Mouse (Mus musculus): ENCODE results near the gene Nfic. TPM values are rescaled to one million over a fixed set of nuclear protein-coding genes. Genes with fewer than 3 reads are reported as not detected.
A peak's percentile ranks its signal among the peaks of the same experiment; 100 is the strongest.

Gene Nfic
- total and polyA plus RNA-seq, 3 experiments, result 2.0 to 9.7 TPM; not detected in 1

DNA sequence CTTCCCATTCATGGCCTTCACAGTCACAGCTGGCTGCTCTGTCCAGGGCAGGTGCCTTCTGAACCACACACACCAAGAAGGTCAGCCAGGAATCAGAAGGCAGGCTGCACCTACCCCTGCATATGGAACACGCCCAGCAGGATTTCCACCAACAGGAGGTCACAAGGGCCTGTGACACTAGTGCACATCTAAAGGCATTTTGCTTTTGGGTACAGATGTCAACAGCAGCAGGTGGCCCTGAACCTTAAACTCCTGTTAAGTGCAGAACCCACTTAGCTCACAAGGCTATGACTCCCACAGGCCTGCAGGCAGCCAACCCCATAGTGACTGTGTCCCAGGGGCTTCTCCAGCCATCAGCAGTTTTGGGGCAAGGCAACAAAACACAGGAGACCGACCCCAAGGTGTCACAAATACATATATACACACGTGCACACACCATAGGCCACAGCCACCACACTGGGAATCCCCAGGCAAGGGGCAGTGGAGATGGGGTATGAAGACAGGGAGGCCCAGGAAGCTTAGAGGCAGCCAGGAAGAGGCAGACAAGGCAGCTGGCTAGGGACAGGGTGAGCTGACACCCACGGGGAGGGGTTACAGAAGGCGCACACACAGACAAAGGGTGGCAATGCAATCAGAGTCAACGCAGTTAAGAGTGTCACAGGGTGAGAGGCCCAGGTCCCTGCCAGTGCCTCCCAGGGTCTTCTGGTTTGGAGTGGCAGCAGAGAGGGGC lies 88.8 kb downstream of the Nfic start:
- DNase-seq (ENCODE audit: low read depth, low spot score), result peak; percentile 53
- peaks cover 0 to 5% of the 10 kb centered on the region in 2 experiments; a peak in 1 of 4 replicates for H3K4me1 ChIP-seq (ENCODE audit: control insufficient read depth in 1 of 2, insufficient read depth in 2 of 2, low read length in 2 of 2)

DNA sequence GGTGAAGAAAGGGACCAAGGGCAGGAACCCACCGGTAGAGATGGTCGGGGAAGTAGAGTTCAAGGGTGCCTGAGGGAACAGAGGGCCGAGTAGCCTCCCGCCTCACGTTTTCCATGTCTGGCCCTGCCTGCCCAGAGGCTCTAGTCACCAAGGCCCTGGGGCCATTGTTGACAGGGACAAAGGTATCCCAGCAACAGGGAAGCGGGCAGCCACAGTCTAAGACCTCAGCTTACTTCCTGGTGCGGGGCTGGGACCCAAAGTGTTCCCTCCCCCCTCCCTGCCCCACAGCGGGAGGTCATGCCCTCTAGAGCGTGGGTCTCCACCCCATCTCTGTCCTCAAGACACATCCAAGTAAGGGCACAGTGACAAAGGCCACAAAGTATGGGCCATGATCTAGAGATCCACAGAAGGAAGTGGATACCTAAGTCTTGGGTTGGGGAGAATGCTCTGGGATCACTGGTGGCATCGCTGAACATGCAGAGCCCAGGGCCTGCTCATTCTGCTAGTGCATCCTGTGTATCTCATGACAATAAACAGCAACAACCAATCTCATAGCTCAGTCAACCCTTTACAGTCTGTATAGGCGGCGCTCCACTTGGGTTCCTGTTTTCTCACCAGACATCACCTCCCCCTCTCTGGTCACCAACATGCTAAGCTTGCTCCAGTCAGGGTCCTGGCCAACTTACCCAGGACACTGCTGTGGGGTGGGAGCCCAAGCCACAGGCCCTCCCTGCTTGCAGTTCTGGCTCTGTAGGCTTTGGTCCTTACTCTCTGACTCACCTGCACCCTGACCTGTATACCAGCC lies 89.6 kb downstream of the Nfic start, which contains the start of gene 4930404N11Rik:
Gene 4930404N11Rik (minus strand): TSS at position 145 of the 805 bp plus-strand sequence.
- no peak within 1 kb of the TSS for H3K27ac ChIP-seq (ENCODE audit: control insufficient read depth, low read depth, low read length)

More for the DNA sequence above, 88.8 kb downstream of the Nfic start:
- H3K36me3 ChIP-seq (ENCODE audit: control insufficient read depth in 1 of 2, insufficient read depth in 2 of 2, low read length in 2 of 2), result 0 out of 4 replicates have a peak, but pooled peaks cover 0 to 3% of the 10 kb centered on the region in 2 experiments
- no peak overlapping the region for H3K27ac ChIP-seq (ENCODE audit: control insufficient read depth, low read depth, low read length)
- H3K9me3 ChIP-seq (replicated peaks; ENCODE audit: insufficient read depth, low read length), result no peaks in the 10 kb centered on the region
- no peak overlapping the region for H3K4me3 ChIP-seq (ENCODE audit: control insufficient read depth in 1 of 2, insufficient read depth in 1 of 2, low read depth in 2 of 2, low read length in 2 of 2)
- H3K9ac ChIP-seq (ENCODE audit: control insufficient read depth, low read depth, low read length, poor library complexity, severe bottlenecking), result no peak overlapping the region
- TF ChIP-seq CHD2 (IDR thresholded peaks at IDR 0.05; ENCODE audit: low read length), result peak; percentile 5; the same call in 1 of the 2 replicates
- TF ChIP-seq POLR2AphosphoS2 (IDR thresholded peaks at IDR 0.05; ENCODE audit: low read length), result peak; percentile 69
- TF ChIP-seq GATA1 (IDR thresholded peaks at IDR 0.05; ENCODE audit: low read depth, low read length), result no peak
- no peak for TF ChIP-seq BHLHE40 (IDR thresholded peaks at IDR 0.05; ENCODE audit: borderline replicate concordance, low read depth, low read length)
- TF ChIP-seq POLR2AphosphoS5 (IDR thresholded peaks at IDR 0.05; ENCODE audit: borderline replicate concordance, low read depth, low read length), result peak; percentile 85; the same call in 1 of the 2 replicates
- peak; percentile 8 for TF ChIP-seq SMC3 (IDR thresholded peaks at IDR 0.05; ENCODE audit: low read depth, low read length)
- no peak for TF ChIP-seq MXI1 (IDR thresholded peaks at IDR 0.05; ENCODE audit: low read depth, low read length)
- no peak for TF ChIP-seq RCOR1 (IDR thresholded peaks at IDR 0.05; ENCODE audit: low read depth, low read length)
- TF ChIP-seq MAFK (IDR thresholded peaks at IDR 0.05; ENCODE audit: borderline replicate concordance, low read depth, low read length), result no peak
- no peak for TF ChIP-seq E2F4 (IDR thresholded peaks at IDR 0.05; ENCODE audit: borderline replicate concordance, low read depth, low read length)
- peak; percentile 9 to 19; a peak in 1 of 4 replicates for TF ChIP-seq POLR2A (IDR thresholded peaks at IDR 0.05; ENCODE audit: control insufficient read depth in 1 of 2, insufficient read depth in 1 of 2, low read depth in 1 of 2, low read length in 2 of 2, poor library complexity in 1 of 2)
- TF ChIP-seq USF2 (IDR thresholded peaks at IDR 0.05; ENCODE audit: borderline replicate concordance in 1 of 2, insufficient read depth in 1 of 2, low read depth in 1 of 2, low read length in 2 of 2), result no peak
- peak; percentile 31; the same call in 1 of the 2 replicates for TF ChIP-seq ZMIZ1 (IDR thresholded peaks at IDR 0.05; ENCODE audit: low read depth, low read length)
- TF ChIP-seq MAZ (IDR thresholded peaks at IDR 0.05; ENCODE audit: low read depth, low read length), result no peak; the same call in 1 of the 2 replicates
- no peaks in the 10 kb centered on the region for H3K79me2 ChIP-seq (ENCODE audit: control insufficient read depth, insufficient read depth, low read length, poor library complexity)
- H3K27me3 ChIP-seq (ENCODE audit: control insufficient read depth in 1 of 2, insufficient read depth in 2 of 2, low read length in 2 of 2), result no peaks in the 10 kb centered on the region

More for the DNA sequence above, 89.6 kb downstream of the Nfic start, which contains the start of gene 4930404N11Rik:
- Histone ChIP-seq H3K27me3 (ENCODE audit: control insufficient read depth in 1 of 2, insufficient read depth in 2 of 2, low read length in 2 of 2) (no peaks in the 10 kb centered on the region), H3K9me3 (replicated peaks; ENCODE audit: insufficient read depth, low read length) (no peaks in the 10 kb centered on the region), H3K4me1 (ENCODE audit: control insufficient read depth in 1 of 2, insufficient read depth in 2 of 2, low read length in 2 of 2) (peaks cover 0 to 5% of the 10 kb centered on the region in 2 experiments; a peak in 1 of 4 replicates), H3K4me3 (ENCODE audit: control insufficient read depth in 1 of 2, insufficient read depth in 1 of 2, low read depth in 2 of 2, low read length in 2 of 2) (no peak within 1 kb of the TSS), H3K79me2 (ENCODE audit: control insufficient read depth, insufficient read depth, low read length, poor library complexity) (no peaks in the 10 kb centered on the region), H3K36me3 (ENCODE audit: control insufficient read depth in 1 of 2, insufficient read depth in 2 of 2, low read length in 2 of 2) (0 out of 4 replicates have a peak, but pooled peaks cover 0 to 3% of the 10 kb centered on the region in 2 experiments), H3K9ac (ENCODE audit: control insufficient read depth, low read depth, low read length, poor library complexity, severe bottlenecking) (no peak within 1 kb of the TSS)
- peak; percentile 70 for DNase-seq (ENCODE audit: low read depth, low spot score)
- TF ChIP-seq POLR2A (IDR thresholded peaks at IDR 0.05; ENCODE audit: control insufficient read depth in 1 of 2, insufficient read depth in 1 of 2, low read depth in 1 of 2, low read length in 2 of 2, poor library complexity in 1 of 2) (peak; percentile 25 to 48; a peak in 2 of 4 replicates), MEF2A (IDR thresholded peaks at IDR 0.05; ENCODE audit: extremely low read depth, insufficient replicate concordance, low read depth, low read length, poor library complexity, severe bottlenecking) (no peak), CTCF (IDR thresholded peaks at IDR 0.05 in 2 of 3, conservative IDR thresholded peaks at IDR 0.05 in 1 of 3; ENCODE audit: control insufficient read depth in 1 of 3, insufficient read depth in 1 of 3, low read depth in 2 of 3, low read length in 3 of 3, poor library complexity in 1 of 3, severe bottlenecking in 1 of 3) (no peak), ZC3H11A (IDR thresholded peaks at IDR 0.05; ENCODE audit: low read depth, low read length) (no peak), RCOR1 (IDR thresholded peaks at IDR 0.05; ENCODE audit: low read depth, low read length) (no peak), TCF12 (IDR thresholded peaks at IDR 0.05; ENCODE audit: low read depth, low read length) (no peak), POLR2AphosphoS2 (IDR thresholded peaks at IDR 0.05; ENCODE audit: low read length) (peak; percentile 47; the same call in 1 of the 2 replicates), ZMIZ1 (IDR thresholded peaks at IDR 0.05; ENCODE audit: low read depth, low read length) (peak; percentile 76), POLR2AphosphoS5 (IDR thresholded peaks at IDR 0.05; ENCODE audit: borderline replicate concordance, low read depth, low read length) (peak; percentile 83; the same call in 1 of the 2 replicates), JUND (IDR thresholded peaks at IDR 0.05; ENCODE audit: low read depth, low read length) (no peak), ELF1 (IDR thresholded peaks at IDR 0.05; ENCODE audit: low read depth, low read length) (0 out of 2 replicates have a peak, but pooled peaks have one; percentile 4), UBTF (IDR thresholded peaks at IDR 0.05; ENCODE audit: borderline replicate concordance, insufficient read depth, low read depth, low read length) (no peak), TAL1 (IDR thresholded peaks at IDR 0.05; ENCODE audit: low read length) (no peak)

Data from MEL (cell line).